Mouse (Mus musculus) myocyte (in vitro differentiated cells): ENCODE measurements around the gene Tmem53. TPM values are rescaled to one million over a fixed set of nuclear protein-coding genes. Genes with fewer than 3 reads are reported as not detected.

ENCODE experiments used
- H3K27me3 ChIP-seq: one replicate; pipeline ENCODE4 v1.6.1; 2011; ENCODE audit not compliant: control insufficient read depth, insufficient read depth, insufficient read length
- H3K36me3 ChIP-seq: one replicate; pipeline ENCODE4 v1.6.1; 2011; ENCODE audit not compliant: control insufficient read depth, insufficient read depth
- H3K4me2 ChIP-seq: one replicate; pipeline ENCODE4 v1.6.1; 2011; ENCODE audit warnings: low read depth, control low read depth
- H3K4me3 ChIP-seq: one replicate; pipeline ENCODE4 v1.5.1; 2011; ENCODE audit warnings: mild to moderate bottlenecking, control low read depth, moderate library complexity
- H3K79me2 ChIP-seq: one replicate; pipeline ENCODE4 v1.6.1; 2011; ENCODE audit not compliant: control insufficient read depth, insufficient read depth
- H3ac ChIP-seq: one replicate; pipeline ENCODE4 v1.6.1; 2011; ENCODE audit not compliant: control insufficient read depth, insufficient read length
- CEBPB ChIP-seq: IDR thresholded peaks from 2 replicates; pipeline ENCODE4 v1.6.1; 2011; ENCODE audit warnings: mild to moderate bottlenecking, moderate library complexity; ENCODE audit not compliant: poor library complexity, insufficient read depth, severe bottlenecking
- E2F4 ChIP-seq: IDR thresholded peaks from one replicate; pipeline ENCODE4 v1.6.1; 2011; ENCODE audit warnings: mild to moderate bottlenecking, control low read depth, moderate library complexity; ENCODE audit not compliant: insufficient read depth
- MAX ChIP-seq: IDR thresholded peaks from one replicate; pipeline ENCODE4 v1.6.1; 2011; ENCODE audit warnings: low read depth, mild to moderate bottlenecking, control low read depth
- MYOD1 ChIP-seq, 3 experiments: IDR thresholded peaks; one replicate each; pipeline ENCODE4 v1.6.1; 2011; ENCODE audit warnings: control low read depth in 2 of 3, low read depth in 2 of 3, mild to moderate bottlenecking in 2 of 3, moderate library complexity in 1 of 3; ENCODE audit not compliant: insufficient read length in 2 of 3, control insufficient read depth in 1 of 3
- MYOG ChIP-seq, 3 experiments: IDR thresholded peaks; one replicate each; pipeline ENCODE4 v1.6.1; 2011; ENCODE audit warnings: control low read depth in 2 of 3, low read depth in 2 of 3, mild to moderate bottlenecking in 2 of 3; ENCODE audit not compliant: insufficient read length in 2 of 3, control insufficient read depth in 1 of 3, insufficient read depth in 1 of 3
- POLR2A ChIP-seq: IDR thresholded peaks from one replicate; pipeline ENCODE4 v1.6.1; 2011; ENCODE audit warnings: low read depth, mild to moderate bottlenecking, control low read depth, moderate library complexity; ENCODE audit not compliant: insufficient read length
- POLR2AphosphoS2 ChIP-seq: IDR thresholded peaks from one replicate; pipeline ENCODE4 v1.6.1; 2011; ENCODE audit warnings: low read depth, control low read depth; ENCODE audit not compliant: insufficient read length
- REST ChIP-seq: IDR thresholded peaks from one replicate; pipeline ENCODE4 v1.6.1; 2011; ENCODE audit warnings: mild to moderate bottlenecking, control low read depth, moderate library complexity; ENCODE audit not compliant: insufficient read depth, insufficient read length
- SRF ChIP-seq: IDR thresholded peaks from one replicate; pipeline ENCODE4 v1.6.1; 2011; ENCODE audit warnings: low read depth; ENCODE audit not compliant: control insufficient read depth, insufficient read length
- TCF12 ChIP-seq: IDR thresholded peaks from one replicate; pipeline ENCODE4 v1.6.1; 2011; ENCODE audit warnings: mild to moderate bottlenecking, control low read depth; ENCODE audit not compliant: poor library complexity, insufficient read depth, severe bottlenecking
- TCF3 ChIP-seq: IDR thresholded peaks from one replicate; pipeline ENCODE4 v1.6.1; 2011; ENCODE audit warnings: low read depth, control low read depth; ENCODE audit not compliant: insufficient read length
- USF1 ChIP-seq: IDR thresholded peaks from one replicate; pipeline ENCODE4 v1.6.1; 2011; ENCODE audit warnings: low read depth, mild to moderate bottlenecking, control low read depth, moderate library complexity
- polyA plus RNA-seq: library from polyadenylated mRNA; unstranded; fragments of >200 nt; fragmentation: generic; extraction: Trizol; gene quantifications from one replicate; pipeline ENCODE4 v1.2.1, GENCODE M21; 2012; ENCODE audit warnings: missing spikeins

The Tmem53 gene
- polyA plus RNA-seq, 1 experiment: 12.7 TPM

DNA sequence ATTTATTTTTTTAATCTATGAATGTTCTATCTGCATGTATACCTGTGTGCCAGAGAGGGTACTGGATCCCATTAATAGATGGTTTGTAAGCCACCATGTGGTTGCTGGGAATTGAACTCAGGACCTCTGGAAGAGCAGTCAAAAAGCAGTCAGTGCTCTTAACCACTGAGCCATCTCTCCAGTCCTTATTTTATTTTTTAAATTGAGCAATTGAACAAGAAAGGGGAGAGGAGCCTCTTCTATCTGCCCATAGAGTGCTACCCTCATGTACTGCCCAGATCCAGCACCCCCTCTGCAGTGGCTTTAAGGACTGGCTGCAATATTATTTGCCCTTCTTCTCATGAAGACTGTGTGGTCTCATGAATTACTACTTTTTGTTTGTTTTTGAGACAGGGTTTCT is 26.5 kb upstream of the Tmem53 start:
- TF ChIP-seq TCF3: no peak
- TF ChIP-seq USF1: no peak
- TF ChIP-seq E2F4: no peak
- no peak for TF ChIP-seq MAX
- no peak for TF ChIP-seq TCF12
- TF ChIP-seq MYOG (IDR thresholded peaks at IDR 0.05; ENCODE audit: control insufficient read depth in 1 of 3, insufficient read depth in 1 of 3, insufficient read length in 2 of 3, low read depth in 2 of 3): no peak
- TF ChIP-seq CEBPB: no peak
- TF ChIP-seq SRF: no peak
- no peak for TF ChIP-seq POLR2AphosphoS2
- no peak for TF ChIP-seq REST
- TF ChIP-seq POLR2A: no peak
- TF ChIP-seq MYOD1 (IDR thresholded peaks at IDR 0.05; ENCODE audit: control insufficient read depth in 1 of 3, insufficient read length in 2 of 3, low read depth in 2 of 3): no peak
- no peak overlapping the region for H3ac ChIP-seq
- no peaks in the 10 kb centered on the region for H3K79me2 ChIP-seq
- peaks cover 20% of the 10 kb centered on the region for H3K27me3 ChIP-seq
- no peak overlapping the region for H3K4me2 ChIP-seq
- no peaks in the 10 kb centered on the region for H3K36me3 ChIP-seq
- H3K4me3 ChIP-seq: no peak overlapping the region

DNA sequence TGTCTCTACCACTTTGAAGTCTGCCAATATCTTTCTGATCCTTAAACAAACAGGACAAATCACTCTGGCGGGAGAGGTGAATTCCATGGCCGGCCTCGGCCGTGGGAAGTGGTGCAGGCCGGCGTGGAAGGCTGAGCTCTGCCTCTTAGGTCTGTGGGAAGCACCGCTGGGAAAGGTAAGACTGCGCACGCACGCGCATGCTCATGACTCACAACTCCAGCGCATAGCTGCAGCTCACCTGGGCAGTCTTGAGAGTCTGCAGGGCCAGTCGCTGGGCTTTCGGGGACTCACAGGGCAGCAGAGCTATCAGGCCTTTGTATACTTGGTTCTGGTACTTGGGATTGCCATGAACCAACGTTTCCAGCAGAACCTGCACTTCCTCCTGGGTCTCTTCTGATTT is 22.2 kb upstream of the Tmem53 start:
- H3K27me3 ChIP-seq: peaks cover 31% of the 10 kb centered on the region

DNA sequence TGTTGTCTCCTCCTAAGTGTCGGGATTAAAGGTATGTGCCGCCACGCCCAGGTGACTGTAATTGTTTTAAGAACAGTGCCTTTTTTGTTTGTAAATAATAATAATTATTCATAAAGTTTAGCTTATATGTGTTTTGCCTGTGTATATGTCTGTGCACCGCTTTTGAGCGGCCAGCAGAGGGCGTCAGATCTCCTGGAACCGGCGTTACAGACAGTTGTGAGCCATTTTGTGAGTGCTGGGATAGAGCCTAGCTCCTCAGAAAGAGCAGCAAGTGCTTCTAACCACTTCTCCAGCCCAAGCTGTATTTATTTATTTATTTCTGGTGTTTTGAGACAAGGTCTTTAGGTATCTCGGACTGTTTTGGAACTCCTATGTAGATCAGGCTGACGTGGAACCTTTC is 21.4 kb upstream of the Tmem53 start:
- H3K4me2 ChIP-seq: no peak overlapping the region
- H3K27me3 ChIP-seq: peaks cover 38% of the 10 kb centered on the region
- TF ChIP-seq REST: no peak
- TF ChIP-seq MYOG (IDR thresholded peaks at IDR 0.05; ENCODE audit: control insufficient read depth in 1 of 3, insufficient read depth in 1 of 3, insufficient read length in 2 of 3, low read depth in 2 of 3): no peak
- TF ChIP-seq TCF3: no peak
- TF ChIP-seq MYOD1 (IDR thresholded peaks at IDR 0.05; ENCODE audit: control insufficient read depth in 1 of 3, insufficient read length in 2 of 3, low read depth in 2 of 3): no peak
- no peak for TF ChIP-seq USF1
- no peak for TF ChIP-seq POLR2A
- no peak for TF ChIP-seq TCF12
- no peak for TF ChIP-seq POLR2AphosphoS2
- no peak for TF ChIP-seq CEBPB
- no peak for TF ChIP-seq E2F4
- TF ChIP-seq MAX: no peak
- no peak for TF ChIP-seq SRF
- no peaks in the 10 kb centered on the region for H3K79me2 ChIP-seq
- H3K4me3 ChIP-seq: no peak overlapping the region
- no peaks in the 10 kb centered on the region for H3K36me3 ChIP-seq
- H3ac ChIP-seq: no peak overlapping the region

More for the DNA sequence above, 22.2 kb upstream of the Tmem53 start:
- H3K4me3 ChIP-seq: no peak overlapping the region
- H3K4me2 ChIP-seq: no peak overlapping the region
- no peak overlapping the region for H3ac ChIP-seq
- TF ChIP-seq MYOG (IDR thresholded peaks at IDR 0.05; ENCODE audit: control insufficient read depth in 1 of 3, insufficient read depth in 1 of 3, insufficient read length in 2 of 3, low read depth in 2 of 3) (no peak), MAX (no peak), SRF (no peak), REST (no peak)
- no peaks in the 10 kb centered on the region for H3K36me3 ChIP-seq
- no peaks in the 10 kb centered on the region for H3K79me2 ChIP-seq

DNA sequence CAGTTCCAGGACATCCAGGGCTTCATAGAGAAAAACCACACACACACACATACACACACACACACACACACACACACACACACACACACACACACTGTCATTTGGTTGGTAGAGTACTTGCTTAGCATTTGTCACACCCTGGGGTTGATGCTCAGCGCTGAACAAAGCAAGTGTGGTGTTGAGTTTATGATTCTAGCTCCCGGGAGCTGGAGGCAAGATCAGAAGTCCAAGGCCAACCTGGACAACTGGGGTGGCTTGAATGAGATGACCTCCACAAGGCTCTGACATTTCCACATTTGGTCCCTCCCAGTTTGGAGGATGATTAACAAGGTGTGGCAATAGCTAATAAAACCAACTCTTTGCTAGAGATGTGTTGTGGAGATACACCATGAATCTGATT is 20.5 kb upstream of the Tmem53 start:
- no peak overlapping the region for H3K4me2 ChIP-seq
- no peak for TF ChIP-seq E2F4
- no peak for TF ChIP-seq USF1
- no peak for TF ChIP-seq TCF3
- TF ChIP-seq POLR2A: no peak
- no peak for TF ChIP-seq REST
- TF ChIP-seq SRF: no peak
- no peak for TF ChIP-seq MAX
- TF ChIP-seq CEBPB: no peak
- TF ChIP-seq MYOG (IDR thresholded peaks at IDR 0.05; ENCODE audit: control insufficient read depth in 1 of 3, insufficient read depth in 1 of 3, insufficient read length in 2 of 3, low read depth in 2 of 3): no peak
- no peak for TF ChIP-seq TCF12
- no peak for TF ChIP-seq POLR2AphosphoS2

DNA sequence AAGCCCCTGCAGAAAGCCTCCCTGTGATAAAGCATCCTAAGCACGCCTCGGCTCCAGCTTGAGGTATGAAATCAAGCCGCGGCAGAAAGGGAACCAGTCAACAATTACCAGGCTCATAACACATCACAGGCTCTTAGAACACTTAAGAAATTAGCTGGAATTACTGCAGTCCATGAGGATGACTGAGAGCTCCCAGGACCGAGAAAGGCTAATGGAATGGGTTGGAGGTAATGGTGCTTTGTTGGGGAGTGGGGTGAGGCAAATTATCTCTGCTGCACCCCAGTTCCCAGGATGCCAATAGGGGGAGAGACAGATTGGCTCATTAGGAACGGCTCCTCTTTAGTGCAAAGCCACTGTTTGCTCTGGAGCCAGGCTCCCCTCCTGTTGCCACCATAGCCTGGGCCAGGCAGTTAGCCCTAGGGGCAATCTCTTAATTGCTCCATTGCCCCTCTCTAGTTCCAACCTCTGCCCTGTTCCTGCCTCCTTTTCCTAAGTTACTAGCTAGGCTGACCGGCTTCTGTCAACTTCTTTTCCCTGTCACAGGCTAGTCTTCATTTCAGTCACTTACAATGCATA is 17.5 kb upstream of the Tmem53 start:
- TF ChIP-seq MAX: no peak
- no peak for TF ChIP-seq MYOD1 (IDR thresholded peaks at IDR 0.05; ENCODE audit: control insufficient read depth in 1 of 3, insufficient read length in 2 of 3, low read depth in 2 of 3)
- TF ChIP-seq TCF12: no peak
- TF ChIP-seq SRF: no peak
- no peak for TF ChIP-seq POLR2A
- TF ChIP-seq TCF3: no peak
- no peak for TF ChIP-seq CEBPB
- no peak for TF ChIP-seq USF1
- no peak for TF ChIP-seq REST
- TF ChIP-seq E2F4: no peak
- no peak for TF ChIP-seq POLR2AphosphoS2
- no peak for TF ChIP-seq MYOG (IDR thresholded peaks at IDR 0.05; ENCODE audit: control insufficient read depth in 1 of 3, insufficient read depth in 1 of 3, insufficient read length in 2 of 3, low read depth in 2 of 3)
- peaks cover 23% of the 10 kb centered on the region for H3K27me3 ChIP-seq
- no peak overlapping the region for H3K4me3 ChIP-seq
- H3K79me2 ChIP-seq: no peaks in the 10 kb centered on the region
- no peak overlapping the region for H3ac ChIP-seq
- H3K36me3 ChIP-seq: no peaks in the 10 kb centered on the region
- no peak overlapping the region for H3K4me2 ChIP-seq

More for the DNA sequence above, 20.5 kb upstream of the Tmem53 start:
- no peak overlapping the region for H3ac ChIP-seq
- no peaks in the 10 kb centered on the region for H3K36me3 ChIP-seq
- peaks cover 40% of the 10 kb centered on the region for H3K27me3 ChIP-seq
- no peak overlapping the region for H3K4me3 ChIP-seq
- H3K79me2 ChIP-seq: no peaks in the 10 kb centered on the region
